Mouse (Mus musculus): Measurements from ENCODE around the gene Rmi2.
"Not testable (repeated sequence)": the region's sequence is repeated elsewhere in the genome, so short reads cannot be mapped to it uniquely, and the experiment has no call there.

Rmi2 gene

DNA sequence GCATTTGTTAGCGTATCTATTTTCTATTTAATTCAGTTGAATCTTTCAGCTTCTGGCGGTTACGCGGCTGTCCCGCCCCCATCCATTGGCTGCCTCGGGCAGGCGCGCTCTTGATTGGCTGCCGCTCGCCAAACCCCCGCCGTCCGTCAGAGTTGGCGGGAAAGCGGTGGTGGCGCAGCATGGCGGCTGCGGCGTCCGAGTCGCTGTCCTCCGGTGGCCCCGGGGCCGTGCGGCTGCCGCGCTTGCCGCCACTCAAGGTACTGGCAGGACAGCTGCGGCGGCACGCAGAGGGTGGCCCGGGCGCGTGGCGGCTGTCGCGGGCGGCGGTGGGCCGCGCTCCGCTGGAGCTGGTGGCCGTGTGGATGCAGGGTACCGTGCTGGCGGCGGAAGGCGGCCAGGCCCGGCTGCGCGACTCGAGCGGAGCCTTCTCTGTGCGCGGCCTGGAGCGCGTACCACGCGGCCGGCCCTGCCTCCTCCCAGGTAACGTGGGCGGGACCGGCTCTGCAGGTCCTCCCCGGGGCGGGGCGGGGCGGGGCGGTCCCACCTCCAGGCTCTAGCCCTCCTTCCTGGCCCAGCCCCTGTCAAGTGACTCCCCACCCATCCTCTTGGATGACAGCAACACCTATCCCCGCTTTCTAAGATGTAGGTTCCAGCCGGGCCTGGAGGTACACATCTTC is at the start of gene Rmi2:
Rmi2 (plus strand) TSS at position 149 of the 677 bp plus-strand sequence.
- DNase-seq, result peak; percentile 90

DNA sequence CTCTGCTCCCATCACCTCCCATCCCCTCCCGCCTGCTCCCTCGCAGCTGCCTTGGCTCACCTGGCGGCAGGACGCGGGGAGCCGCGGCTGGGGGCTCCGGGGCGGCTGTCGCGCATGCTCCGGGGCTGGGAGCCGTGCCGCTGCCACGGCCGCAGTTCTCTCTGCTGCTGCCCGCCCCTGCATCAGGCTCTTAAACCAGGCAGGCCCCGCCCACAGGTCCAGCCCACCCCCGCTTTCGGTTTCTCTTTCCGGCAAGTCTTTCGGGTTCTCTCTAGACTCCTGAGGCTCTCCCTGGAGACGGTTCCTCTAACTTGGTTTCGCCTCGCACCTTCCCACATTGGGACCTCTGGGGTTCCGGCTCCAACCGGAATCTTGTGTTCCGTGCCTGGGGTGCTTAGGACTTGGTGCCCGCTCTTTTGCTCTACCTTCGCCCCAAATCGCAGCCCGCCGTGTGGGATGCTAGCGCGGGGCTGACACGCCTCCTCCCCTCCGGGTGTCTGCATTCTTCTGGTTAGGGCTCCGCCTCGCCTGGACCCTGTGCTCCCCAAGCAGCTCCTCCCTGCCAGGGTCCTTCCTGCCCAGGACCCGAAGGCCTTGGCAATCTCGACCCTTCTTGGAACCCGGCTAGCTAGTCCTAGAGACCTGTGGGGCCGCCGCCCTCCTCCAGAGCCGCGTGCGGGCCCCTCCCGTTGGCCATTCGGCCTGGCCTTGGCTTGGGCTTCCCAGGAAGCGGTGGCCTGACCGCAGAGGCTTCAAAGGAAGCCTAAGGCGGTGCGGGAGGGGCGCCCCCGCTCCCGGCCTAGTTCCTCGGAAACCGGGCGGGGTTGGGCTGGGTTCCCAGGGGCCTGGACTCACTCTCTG is 49.3 kb upstream of the Rmi2 start, which contains the start of gene Socs1:
Socs1 (minus strand) TSS at position 166 of the 861 bp plus-strand sequence.
- DNase-seq, result peak; percentile 94

DNA sequence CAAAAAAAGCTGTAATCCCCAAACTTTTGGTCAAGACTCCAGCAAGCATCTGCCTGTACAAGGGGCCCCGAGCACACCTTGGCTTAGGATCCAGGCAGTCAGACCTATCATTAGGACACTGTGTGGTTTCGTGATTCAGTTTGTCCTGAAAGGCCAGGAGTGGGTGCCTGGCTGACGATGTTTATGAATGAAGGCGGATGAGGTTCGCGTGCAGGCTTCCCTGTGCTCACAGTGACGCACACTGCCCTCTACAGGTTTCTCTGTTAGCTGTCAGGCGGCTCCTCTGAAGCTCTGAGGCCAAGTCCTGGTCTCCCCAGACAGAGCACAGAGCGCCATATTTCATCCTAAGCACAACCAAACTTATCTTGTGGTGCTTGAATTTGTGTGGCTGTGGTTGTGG is 48.6 kb upstream of the Rmi2 start:
- DNase-seq, result peak; percentile 94

DNA sequence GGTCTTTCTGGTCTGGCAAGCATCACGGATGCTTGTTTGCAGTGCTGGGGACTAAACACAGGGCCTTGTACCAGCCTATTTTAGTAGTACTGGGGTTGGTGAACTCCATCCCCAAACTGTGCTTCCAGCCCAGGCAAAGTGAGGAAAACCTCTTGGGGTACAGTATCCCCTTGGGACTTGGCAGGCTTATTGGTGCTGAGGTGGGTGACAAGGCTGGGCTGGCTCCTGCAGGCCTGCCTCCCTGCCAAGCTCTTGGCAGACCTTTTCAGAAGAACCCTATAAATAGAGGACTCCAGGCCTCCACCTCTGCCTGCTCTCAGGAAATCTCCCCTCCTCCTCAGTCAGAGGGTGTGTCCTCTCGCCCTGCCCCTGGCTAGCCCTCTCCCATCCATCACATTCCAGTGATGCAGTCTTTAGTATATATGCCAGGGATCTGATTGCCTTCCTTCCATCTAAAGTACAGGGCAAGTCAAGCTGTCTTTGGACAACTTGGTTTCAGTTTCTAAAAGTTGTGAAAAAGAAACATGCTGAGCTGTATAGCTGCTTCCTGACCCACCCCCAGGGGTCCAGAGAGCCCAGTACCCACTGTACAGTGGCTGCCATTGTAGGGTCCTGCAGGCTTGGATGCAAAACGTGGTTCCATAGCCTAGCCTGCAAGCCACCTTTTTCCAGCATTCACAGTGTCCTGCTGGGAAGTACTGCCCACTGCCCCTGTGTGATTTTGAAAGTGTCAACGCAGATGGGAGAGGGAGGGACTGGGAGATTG is 47.9 kb upstream of the Rmi2 start:
- no peak for DNase-seq

DNA sequence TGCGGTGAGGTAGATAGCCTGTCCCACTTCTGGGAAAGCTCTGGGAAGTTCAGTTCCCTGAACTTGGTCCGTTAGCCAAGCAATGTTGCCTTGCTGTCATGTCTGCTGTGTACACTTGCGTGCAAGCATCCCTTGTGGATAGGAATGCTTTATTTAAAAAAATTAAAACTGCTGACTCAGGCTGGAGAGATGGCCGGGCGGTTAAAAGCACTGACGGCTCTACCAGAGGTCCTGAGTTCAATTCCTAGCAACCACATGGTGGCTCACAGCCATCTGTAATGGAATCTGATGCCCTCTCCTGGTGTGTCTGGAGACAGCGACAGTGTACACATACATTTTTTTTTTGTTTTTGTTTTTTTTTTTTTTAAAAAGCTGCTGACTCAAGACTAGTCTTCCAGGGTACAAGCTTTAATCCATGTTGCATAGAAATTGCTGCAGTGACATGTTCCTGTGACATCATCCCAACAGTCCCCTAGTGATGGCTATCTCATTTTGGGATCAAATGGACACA is 47.3 kb upstream of the Rmi2 start:
- no peak for DNase-seq

DNA sequence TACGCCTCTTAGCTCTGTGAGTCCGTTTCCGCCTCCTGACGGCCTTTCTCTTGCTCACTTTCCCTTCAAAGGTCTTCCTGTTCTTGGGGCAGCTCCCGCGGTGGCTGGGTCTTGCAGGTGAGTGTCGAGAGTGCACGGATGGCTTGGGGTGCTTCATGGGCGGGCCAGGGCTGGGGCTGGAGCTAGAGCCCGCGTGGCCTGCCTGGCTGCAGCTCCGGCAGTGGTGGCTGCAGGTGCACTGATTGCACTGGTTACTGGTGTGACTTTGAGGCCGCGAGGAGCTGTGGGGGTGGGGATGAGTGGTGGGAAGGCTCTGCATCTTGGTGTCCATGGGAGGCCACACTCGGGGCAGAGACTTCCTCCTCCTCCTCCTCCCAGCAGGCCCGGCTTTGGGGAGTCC is 46.6 kb upstream of the Rmi2 start, which contains the start of gene Tnp2:
Tnp2 (minus strand) TSS at position 390 of the 400 bp plus-strand sequence.
- no peak for DNase-seq

DNA sequence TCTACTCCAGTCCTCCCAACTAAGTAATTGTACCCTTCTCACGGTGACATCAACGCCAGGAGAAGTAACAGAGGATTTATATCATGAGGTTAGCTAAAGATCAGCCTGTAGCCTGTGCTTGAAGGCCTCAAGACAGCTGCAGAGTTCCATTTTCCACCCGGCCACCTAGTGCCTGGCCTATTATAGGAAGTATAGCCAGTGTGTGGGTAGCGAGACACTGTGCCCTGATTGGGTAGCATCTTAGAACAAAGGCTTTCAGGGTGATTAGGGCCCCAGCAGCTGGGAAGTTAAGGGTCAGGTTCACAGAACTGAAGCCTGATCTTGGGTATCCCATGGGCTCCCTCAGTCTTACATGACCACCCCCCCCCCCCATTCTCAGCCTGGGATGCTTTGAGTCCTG is 46.0 kb upstream of the Rmi2 start:
- no peak for DNase-seq

DNA sequence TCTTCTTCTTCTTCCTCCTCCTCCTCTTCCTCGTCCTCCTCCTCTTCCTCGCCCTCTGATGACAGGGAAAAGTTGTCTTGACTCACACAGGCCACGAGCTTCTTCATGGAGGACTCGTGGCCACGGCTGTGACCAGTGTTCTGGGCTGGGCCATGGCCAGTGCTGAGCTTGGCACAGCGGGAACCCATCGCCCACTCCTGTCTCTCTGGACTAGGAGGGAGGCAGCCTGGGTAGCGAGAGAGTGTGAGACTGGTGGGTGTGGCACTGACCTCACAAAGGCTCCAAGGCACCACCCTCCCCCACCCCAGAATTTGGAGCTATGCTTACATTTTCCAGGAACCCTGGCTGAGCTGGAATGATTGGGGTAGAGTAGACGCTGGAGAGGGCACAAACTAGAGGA is 44.2 kb upstream of the Rmi2 start, which contains the start of gene Prm3:
Prm3 (minus strand) TSS at position 213 of the 400 bp plus-strand sequence.
- DNase-seq, result no peak

DNA sequence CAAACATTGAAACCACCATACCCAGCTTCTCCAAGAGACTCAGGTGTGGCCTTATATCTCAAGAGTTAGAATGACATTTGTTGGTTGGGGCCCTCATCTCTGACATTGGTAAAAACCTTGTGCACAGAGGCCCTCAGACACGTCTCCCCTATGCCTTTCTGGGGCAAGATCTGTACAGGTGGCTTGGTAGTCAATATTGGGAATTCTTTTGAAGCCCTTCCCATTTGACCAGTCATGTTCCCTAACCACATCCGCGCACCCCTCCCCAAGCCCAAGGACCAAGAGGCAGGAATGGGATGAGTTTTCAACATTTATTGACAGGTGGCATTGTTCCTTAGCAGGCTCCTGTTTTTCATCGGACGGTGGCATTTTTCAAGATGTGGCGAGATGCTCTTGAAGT is 38.8 kb upstream of the Rmi2 start, which contains the start of gene Prm2:
Prm2 (minus strand) TSS at position 101 of the 400 bp plus-strand sequence.
- DNase-seq, result no peak

DNA sequence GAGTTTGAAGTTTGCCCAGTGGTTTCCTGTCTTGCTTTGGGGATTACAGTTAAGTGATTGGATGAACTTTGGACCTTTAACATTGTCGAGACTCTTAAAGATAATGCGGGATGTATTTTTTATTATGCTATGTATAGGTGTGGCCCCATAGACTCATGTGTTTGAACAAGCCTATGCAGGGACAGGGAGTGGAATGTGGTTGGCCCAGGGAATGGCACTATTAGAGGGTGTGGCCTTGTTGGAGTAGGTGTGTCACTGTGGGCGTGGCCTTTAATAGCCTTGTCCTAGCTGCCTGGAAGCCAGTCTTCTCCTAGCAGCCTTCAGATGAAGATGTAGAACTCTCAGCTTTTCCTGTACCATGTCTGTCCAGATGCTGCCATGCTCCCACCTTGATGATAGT is 32.4 kb upstream of the Rmi2 start:
- not testable (repeated sequence) for DNase-seq

DNA sequence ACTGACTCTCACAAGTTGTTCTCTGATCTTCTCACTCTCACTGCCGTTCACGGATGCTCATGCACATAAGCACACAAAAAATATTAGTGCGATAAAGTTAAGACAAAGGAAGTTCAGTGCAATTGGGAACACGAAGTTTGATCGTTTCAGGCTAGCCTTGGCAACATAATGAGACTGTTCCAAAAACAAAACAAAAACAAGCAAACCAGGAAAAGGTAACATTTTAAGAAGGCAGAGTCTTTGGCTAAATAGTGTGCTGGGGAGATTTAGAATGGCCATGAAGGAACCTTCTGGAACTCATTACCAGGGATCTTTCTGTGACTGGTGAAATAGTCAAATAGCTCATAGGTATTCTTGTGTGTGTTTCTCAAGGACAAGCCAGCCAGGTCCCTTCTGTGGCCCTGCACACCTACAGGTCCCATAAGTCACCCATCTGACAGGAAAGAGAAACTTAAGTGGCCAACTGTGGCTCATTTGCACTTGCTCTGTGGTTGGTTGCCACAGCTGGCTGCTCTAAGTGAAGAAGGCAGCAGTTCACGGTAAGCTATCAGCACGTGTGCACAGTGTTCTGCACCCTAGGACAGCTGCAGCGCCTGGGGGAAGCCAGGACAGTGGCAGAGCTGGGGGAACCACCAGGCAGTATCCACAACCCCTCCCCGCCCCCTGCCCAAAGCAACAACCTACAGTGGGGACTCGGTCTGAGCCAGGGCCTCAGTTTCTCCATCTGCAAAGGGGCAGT is 28.9 kb upstream of the Rmi2 start, which contains the start of gene Prm1:
Prm1 (minus strand) TSS at position 51 of the 739 bp plus-strand sequence.
- no peak for DNase-seq

DNA sequence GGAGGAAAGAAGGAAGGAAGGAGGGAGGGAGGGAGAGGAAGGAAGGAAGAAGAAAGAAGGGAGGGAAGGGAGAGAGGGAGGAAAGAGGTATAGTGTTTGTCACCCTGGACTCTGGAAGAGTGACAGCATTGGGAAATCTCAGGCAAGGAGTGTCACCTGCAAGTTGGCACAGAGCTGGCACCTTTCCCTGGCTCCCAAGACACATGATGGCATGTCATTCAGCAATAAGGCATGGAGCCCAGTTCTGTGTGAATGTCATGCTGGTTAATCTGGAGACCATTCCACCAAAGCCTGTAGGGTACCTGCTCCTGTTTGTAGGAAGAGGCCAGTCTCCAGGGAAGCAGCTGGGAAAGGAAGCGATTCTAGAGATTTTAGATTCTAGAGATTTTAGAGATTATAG is 24.5 kb upstream of the Rmi2 start:
- DNase-seq, result no peak

DNA sequence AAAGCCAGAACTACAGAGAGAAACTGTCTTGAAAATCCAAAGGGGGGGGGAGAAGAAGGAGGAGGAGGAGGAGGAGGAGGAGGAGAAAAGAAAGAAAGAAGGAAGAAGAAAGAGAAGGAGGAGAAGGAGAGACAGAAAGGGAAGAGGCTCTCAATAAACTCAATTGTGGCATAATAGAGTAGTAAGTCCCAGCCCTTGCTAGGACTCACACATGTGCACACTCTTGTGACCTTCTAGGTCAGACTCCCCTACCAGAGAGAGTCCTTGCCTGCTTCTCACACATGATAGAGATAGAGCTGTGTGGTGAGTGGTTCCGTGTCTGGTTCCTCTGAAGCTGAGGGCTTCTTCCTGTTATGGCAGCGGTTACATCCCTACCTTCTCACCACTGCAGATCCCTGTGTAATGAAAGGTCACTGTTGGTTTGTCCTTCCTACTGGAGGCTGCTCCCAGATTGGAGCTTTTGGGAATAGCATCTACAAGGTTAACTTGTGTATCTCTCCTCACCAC is 21.9 kb upstream of the Rmi2 start, which contains the start of gene Gm11172:
Gm11172 (plus strand) TSS at position 51 of the 507 bp plus-strand sequence.
- DNase-seq, result no peak

DNA sequence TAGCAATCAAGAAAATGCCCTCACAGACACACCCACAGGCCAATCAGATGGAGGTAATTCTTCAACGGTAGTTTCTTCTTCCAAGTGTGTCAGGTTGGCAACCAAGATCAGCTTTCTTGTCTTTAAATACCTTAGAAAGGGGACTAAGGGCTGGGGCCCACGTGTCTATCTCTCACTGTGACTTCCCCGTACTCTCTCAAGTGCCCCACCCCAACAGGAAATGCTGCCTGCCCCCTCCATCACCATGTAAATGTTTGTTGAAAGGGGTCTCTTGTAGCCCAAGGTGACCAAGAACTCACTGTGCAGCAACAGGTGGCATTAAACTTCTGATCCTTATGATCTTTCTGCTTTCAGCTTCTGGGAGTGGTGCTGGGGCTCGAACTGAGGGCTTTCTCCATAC is 21.1 kb upstream of the Rmi2 start:
- no peak for DNase-seq

DNA sequence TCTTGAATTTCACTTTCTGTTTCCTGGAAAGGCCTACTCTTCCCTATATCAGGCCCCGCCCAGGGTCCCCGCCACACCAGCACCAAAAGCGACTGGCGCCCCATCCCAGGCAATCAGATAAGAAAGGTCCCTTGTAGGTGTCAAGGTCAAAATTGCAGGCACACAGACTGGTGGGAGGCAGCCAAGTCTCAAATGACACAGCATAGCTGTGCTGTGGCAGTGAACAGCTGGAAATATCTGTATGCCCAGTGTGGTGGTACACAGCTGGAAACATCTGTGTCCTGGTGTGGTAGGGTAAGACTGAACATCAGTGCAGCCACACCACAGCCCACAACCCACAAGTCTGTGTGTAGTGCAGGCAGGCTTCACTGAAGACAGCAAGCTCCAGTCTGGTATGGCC is 20.0 kb upstream of the Rmi2 start:
- DNase-seq, result peak; percentile 65

DNA sequence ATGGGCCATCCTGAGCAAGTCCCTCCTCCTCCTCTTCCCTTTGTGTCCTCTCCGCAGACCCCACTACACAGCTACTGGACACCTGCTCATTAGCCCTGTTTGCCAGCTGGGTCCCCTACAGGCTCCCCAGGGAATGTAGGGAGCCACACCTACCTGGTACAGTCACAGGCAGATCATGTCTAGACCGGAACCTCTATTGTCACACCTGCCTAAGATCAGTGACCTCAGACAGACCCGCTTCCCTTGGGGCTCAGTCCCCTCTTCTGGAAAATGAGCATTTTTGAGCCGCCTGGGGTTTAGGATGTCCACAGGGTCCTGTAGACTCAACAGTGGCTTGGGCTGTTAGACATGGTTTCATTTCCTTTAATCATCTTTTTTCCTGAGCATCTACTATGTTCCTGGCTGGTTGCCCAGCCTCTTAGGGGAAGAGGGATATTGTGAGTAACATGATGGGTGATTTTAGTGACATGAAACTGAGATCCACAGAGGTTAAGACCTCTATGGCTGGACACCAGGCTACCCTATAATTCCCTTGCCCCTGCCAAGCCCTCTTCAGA is 16.2 kb upstream of the Rmi2 start:
- DNase-seq, result no peak

DNA sequence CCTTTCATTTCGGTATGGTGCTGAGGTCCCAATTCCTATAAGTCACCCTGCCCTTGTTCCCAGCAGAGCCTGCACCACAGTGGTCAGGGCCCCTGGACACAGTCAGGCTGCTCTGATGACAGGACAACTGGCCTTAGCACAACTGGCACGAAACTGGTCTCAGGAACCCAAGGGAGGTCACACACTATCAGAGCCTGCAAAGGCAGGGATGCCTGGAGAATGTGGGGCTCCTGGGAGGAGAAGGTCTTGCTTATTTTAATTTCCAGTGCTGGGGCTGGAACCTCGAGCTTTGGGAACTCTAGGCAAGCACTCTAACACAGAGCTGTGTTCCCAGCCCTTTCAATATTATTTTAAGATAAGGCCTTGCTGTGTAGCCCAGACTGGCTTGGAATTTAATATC is 14.9 kb upstream of the Rmi2 start:
- no peak for DNase-seq

DNA sequence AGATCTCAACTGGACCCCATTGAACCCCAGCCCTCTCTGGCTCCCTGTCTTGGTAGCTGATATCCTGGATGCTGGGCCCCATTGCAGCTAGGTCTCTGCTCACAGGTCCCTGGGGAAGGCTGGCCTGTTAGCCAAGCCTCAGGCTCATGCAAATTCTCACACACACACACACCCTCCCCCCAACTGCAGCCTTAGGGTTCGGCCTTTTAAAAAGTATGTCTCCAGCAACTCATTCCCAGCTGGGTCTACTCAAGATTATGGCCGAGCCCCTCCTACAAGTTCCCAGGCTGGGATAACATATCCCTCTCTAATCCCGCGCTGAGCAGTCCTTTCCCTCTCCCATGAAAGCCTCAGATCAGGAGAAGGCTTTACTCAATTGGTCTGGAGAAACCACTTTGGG is 13.5 kb upstream of the Rmi2 start:
- DNase-seq, result no peak

DNA sequence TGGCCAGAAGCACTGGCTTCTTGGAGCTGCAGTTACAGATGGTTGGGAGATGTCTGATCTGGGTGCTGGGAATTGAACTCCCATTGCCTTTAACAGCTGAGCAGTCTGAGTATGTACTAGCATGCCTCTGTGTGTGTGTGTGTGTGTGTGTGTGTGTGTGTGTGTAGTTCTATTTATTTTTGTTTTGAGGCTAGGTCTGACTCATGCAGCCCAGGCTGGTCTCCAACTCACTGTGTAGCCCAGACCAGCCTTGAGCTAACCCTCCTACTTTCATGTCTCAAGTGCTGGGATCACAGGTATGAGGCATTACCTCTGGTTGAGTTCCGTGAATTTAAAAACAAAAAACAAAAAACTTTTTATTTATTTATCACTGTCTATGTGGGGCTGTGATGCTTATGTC is 10.3 kb upstream of the Rmi2 start:
- no peak for DNase-seq

DNA sequence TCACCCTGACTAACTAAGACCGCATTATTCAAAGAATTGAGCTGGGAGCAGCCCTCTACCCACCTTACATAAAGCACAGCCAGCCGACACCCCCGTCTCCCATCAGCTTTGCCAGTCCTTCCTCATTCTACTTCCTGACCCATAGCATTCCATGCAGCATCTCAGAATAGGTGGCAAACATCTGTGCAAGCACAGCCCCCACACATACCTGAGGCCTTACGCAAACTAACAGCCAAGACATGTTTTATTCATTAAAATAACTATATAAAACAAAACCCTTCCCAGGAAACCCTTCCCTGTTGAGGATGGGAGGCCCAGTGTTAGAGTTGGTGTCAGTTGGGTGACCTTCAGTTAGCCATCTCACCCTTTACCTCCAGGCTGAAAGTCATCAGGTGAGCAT is 9.0 kb upstream of the Rmi2 start:
- no peak for DNase-seq

DNA sequence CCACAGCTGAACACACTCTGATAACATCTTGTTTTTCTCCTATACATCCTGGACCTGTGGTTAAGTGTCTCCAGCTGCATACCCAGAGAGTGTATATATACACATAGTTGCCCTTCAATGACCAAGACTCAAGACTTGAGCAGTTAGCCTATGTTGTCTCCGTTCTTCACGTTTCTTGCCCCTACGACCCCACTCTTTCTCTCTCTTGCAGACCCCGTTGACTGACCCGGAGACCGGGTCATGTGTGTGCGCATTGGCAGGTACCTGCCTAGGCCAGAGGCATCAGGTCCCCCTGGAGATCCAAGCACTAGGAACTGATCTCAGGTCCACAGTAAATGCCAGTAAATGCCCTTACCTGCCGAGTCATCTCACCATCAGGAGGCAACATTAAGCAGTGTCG is 7.6 kb upstream of the Rmi2 start:
- DNase-seq, result no peak

Measured in lung, postnatal 10 days (tissue).